11 mouse cellular contexts compared by ENCODE assay signal in genomic region chr3:84128871-84129870, GRCm38 (mm10). TPM values are rescaled to one million over a fixed set of nuclear protein-coding genes. Genes with fewer than 3 reads are reported as not detected.
DNase-seq lines count a peak whose midpoint lies in the region; ATAC-seq and TF ChIP-seq lines count a peak whose summit lies in the region.
"Had no signal": no experiment of that assay in that cellular context is flagged by ENCODE, and none has a peak within 500 bp of the region (broad histone marks: within the 10 kb centered on the region; RNA-seq: fewer than 3 reads in every experiment).

No protein-coding gene starts in this region.

- TF ChIP-seq CTCF in heart, postnatal 0 days (IDR thresholded peaks at IDR 0.05; ENCODE audit: low read depth), result no peak

- H3K36me3 ChIP-seq in heart, postnatal 0 days (replicated peaks; ENCODE audit: control insufficient read depth, insufficient read depth, low read length), result no peaks in the 10 kb centered on the region
- H3K36me3 ChIP-seq in kidney, embryonic 15.5 days, result no peaks in the 10 kb centered on the region
- H3K36me3 ChIP-seq: neural tube, embryonic 13.5 days had no signal

- H3K4me1 ChIP-seq in heart, postnatal 0 days (ENCODE audit: control insufficient read depth, insufficient read depth), result no peaks in the 10 kb centered on the region
- peaks cover 18% of the 10 kb centered on the region for H3K4me1 ChIP-seq in kidney, embryonic 15.5 days
- H3K4me1 ChIP-seq: neural tube, embryonic 13.5 days had no signal

- H3K27ac ChIP-seq in heart, postnatal 0 days (ENCODE audit: low read depth), result peak overlapping the region; percentile 43; the same call in 1 of the 2 replicates
- peak overlapping the region; percentile 77 for H3K27ac ChIP-seq in kidney, embryonic 15.5 days
- H3K27ac ChIP-seq: neural tube, embryonic 13.5 days had no signal

- TF ChIP-seq EP300 in heart, postnatal 0 days (IDR thresholded peaks at IDR 0.05; ENCODE audit: low read depth), result no peak

- H3K27me3 ChIP-seq in heart, postnatal 0 days (ENCODE audit: control insufficient read depth, insufficient read depth, low read length), result no peaks in the 10 kb centered on the region
- no peaks in the 10 kb centered on the region for H3K27me3 ChIP-seq in kidney, embryonic 15.5 days
- H3K27me3 ChIP-seq: neural tube, embryonic 13.5 days had no signal

- ATAC-seq in heart, postnatal 0 days (ENCODE audit: insufficient read depth, low read depth), result no peak
- peak; percentile 82 for ATAC-seq in kidney, embryonic 15.5 days (replicated peaks; ENCODE audit: low FRiP score)
- peak; percentile 57 for ATAC-seq in megakaryocyte, adult 5-6 weeks (ENCODE audit: poor library complexity, severe bottlenecking)

- DNase-seq in heart, postnatal 0 days (ENCODE audit: low spot score), result no peak
- DNase-seq in heart, postnatal 25 days (ENCODE audit: low spot score), result no peak
- DNase-seq in embryo, embryonic 10.5 days (ENCODE audit: low spot score), result peak; percentile 66
- DNase-seq in retina, postnatal 1 day, result no peak
- no peak for DNase-seq in urinary bladder, adult 18-20 months (ENCODE audit: low spot score in 2 of 2)
- no peak for DNase-seq in cerebellum, postnatal 4 days (ENCODE audit: low spot score in 2 of 2)
- DNase-seq: layer of hippocampus, adult 9-11 months; thymus, adult 2 months had no signal

- H3K4me3 ChIP-seq in heart, postnatal 0 days (ENCODE audit: low read depth, low read length), result no peak overlapping the region
- no peak overlapping the region for H3K4me3 ChIP-seq in kidney, embryonic 15.5 days (replicated peaks)
- H3K4me3 ChIP-seq: neural tube, embryonic 13.5 days had no signal

- H3K9ac ChIP-seq in heart, postnatal 0 days (replicated peaks; ENCODE audit: low read depth, low read length), result no peak overlapping the region
- no peak overlapping the region for H3K9ac ChIP-seq in kidney, embryonic 15.5 days
- H3K9ac ChIP-seq: neural tube, embryonic 13.5 days had no signal

- H3K9me3 ChIP-seq in heart, postnatal 0 days (replicated peaks; ENCODE audit: control insufficient read depth, low read length), result no peaks in the 10 kb centered on the region
- H3K9me3 ChIP-seq in kidney, embryonic 15.5 days (replicated peaks), result no peaks in the 10 kb centered on the region
- H3K9me3 ChIP-seq: neural tube, embryonic 13.5 days had no signal

- intact Hi-C loops in heart, postnatal 25 days (cut with DNase I), result no loop called here

- H3K4me2 ChIP-seq in heart, postnatal 0 days (ENCODE audit: low read depth, low read length), result no peak overlapping the region
- 0 out of 2 replicates have a peak overlapping the region, but pooled peaks have one; percentile 8 for H3K4me2 ChIP-seq in kidney, embryonic 15.5 days
- H3K4me2 ChIP-seq: neural tube, embryonic 13.5 days had no signal

- 67% methylated on average over 11 of the region's 11 CpGs for whole genome bisulfite sequencing in heart, postnatal 0 days
- 30% methylated on average over 11 of the region's 11 CpGs for WGBS in kidney, embryonic 15.5 days

RNA-seq across cellular contexts. Expression of gene Mnd1, which starts 26.4 kb away (rescaled TPM):
- not detected in 2 replicates for total RNA-seq in heart, postnatal 0 days (2014; rRNA removed; ENCODE audit: low replicate concordance)
- 6.6 and 7.5 TPM in 2 replicates for polyA plus RNA-seq in heart, postnatal 0 days (2015; fragmentation: Nextera tagmentation; extraction: Ambion mirVana)
- 1 to 10 TPM; 3.2 to 4.2 TPM for total RNA-seq in heart, postnatal 25 days (2021)
- polyA plus RNA-seq in kidney, embryonic 15.5 days (2015; fragmentation: Nextera tagmentation; extraction: Ambion mirVana), result 17.5 and 18.0 TPM in 2 replicates
- 5.8 and 7.1 TPM in 2 replicates for total RNA-seq in megakaryocyte, adult 5-6 weeks (2015)
- 7.4 and 7.6 TPM in 2 replicates for total RNA-seq in megakaryocyte, adult 5-6 weeks (2017)

RNA-seq across cellular contexts. Expression of gene Gm6525, which starts 44.7 kb away (rescaled TPM):
- total RNA-seq in heart, postnatal 0 days (2014; rRNA removed; ENCODE audit: low replicate concordance), result 0.38 TPM in 1 of 2 replicates, not detected in the other
- 0.11 and 0.22 TPM in 2 replicates for polyA plus RNA-seq in heart, postnatal 0 days (2015; fragmentation: Nextera tagmentation; extraction: Ambion mirVana)
- total RNA-seq in heart, postnatal 25 days (2021), result not detected
- 0.51 and 1.1 TPM in 2 replicates for polyA plus RNA-seq in kidney, embryonic 15.5 days (2015; fragmentation: Nextera tagmentation; extraction: Ambion mirVana)
- 0.27 TPM in 1 of 2 replicates, not detected in the other for total RNA-seq in megakaryocyte, adult 5-6 weeks (2015)
- not detected in 2 replicates for total RNA-seq in megakaryocyte, adult 5-6 weeks (2017)
- polyA plus RNA-seq: thymus, adult 2 months had no signal
